Mouse (Mus musculus) embryo, embryonic 11 days (tissue): ENCODE results near the gene Rundc1.
"Not testable (repeated sequence)": the region's sequence is repeated elsewhere in the genome, so short reads cannot be mapped to it uniquely, and the experiment has no call there.

ENCODE experiments used
- DNase-seq: peaks from one replicate; pipeline ENCODE4 v3.0.0-alpha.2; 2015

Gene Rundc1

DNA sequence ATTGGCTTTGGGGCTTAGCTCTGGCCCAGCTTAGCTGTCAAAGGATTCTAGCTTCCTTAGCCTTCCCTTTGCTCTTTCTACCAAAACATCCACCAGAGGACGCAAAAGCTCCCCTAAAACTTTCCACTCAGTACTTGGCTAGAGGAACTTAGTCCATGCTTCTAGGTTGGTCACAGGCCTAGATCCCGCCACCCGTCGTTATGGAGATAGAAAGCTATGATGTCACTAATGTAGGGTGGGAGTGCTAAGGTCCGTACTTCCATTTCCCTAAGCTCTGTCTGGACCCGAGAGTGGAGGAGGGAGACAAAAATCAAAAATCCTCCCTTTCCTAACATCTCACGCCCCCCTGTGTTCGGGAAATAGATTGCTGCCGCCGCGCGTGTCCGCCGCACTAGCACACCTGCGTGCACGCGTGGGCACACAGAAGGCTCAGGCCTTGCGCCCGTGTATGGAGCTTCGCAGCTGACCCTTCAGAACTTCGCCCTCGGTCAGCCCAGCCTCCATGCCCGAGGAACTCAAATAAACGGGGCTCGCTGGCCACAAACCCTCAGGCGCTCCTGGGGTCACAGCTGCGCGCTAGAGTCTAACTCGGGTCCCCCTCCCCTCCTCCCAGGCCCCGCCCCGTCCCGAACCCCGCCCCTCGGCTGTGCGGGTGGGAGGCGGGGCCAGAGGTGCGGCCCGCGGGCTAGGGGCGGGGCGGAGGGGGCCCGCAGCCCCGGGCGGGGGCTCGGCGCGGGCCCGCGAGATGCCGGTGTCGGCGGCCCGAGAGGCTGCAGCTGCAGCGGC lies 42.8 kb downstream of the Rundc1 start:
- DNase-seq, result peak; percentile 92

DNA sequence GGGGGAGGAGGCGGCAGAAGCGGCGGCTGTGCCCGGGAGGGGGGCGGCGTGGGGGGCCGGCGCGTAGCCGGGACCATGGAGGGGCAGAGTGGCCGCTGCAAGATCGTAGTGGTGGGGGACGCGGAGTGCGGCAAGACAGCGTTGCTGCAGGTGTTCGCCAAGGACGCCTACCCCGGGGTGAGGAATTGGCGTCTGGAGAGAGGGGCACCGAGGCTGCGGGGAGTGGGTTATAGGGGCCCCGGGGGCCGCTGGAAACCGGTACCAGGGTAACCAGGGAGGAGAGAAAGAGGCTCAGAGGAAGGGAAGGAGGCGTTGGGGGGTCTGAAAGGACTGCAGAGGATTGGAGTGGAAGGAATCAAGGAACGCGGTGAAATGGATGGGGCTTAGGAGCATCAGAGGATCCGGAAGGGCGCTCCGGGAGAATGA lies 43.4 kb downstream of the Rundc1 start:
- no peak for DNase-seq

DNA sequence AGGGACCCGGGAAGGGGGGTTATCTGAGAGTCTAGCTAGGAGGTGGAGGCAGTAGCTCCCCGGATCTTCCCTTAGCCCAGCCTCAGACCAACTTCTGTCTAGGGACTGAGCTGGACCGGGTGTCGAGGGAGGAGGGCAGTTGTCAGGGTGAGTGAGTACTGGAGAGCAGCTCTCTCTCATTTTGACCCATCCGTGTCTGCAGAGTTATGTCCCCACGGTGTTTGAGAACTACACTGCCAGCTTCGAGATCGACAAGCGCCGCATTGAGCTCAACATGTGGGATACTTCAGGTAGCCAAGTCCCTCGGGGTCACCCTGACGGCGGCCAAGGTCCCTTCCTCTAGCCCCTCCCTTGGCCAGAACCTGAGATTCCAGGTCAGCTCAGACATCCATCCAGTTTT lies 43.8 kb downstream of the Rundc1 start:
- no peak for DNase-seq

DNA sequence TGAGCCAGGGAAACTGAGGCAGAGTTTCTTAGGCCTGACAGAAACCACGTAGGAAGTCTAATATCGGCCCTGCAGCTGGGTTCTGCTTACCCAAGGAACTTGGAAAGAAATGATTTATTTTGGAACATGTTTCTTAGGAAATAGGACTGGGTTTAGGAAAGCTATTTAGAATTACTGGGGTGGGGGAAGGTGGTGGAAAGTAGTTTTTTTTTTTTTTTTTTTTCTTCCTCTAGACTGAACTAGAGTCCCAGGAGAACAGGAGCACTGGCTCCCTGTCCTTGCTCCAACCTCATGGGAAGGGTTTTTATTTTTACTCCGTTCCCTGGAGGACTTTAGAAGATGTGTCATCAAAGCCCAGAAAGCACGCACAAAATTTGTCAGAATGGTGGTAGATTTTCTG lies 44.3 kb downstream of the Rundc1 start:
- no peak for DNase-seq

DNA sequence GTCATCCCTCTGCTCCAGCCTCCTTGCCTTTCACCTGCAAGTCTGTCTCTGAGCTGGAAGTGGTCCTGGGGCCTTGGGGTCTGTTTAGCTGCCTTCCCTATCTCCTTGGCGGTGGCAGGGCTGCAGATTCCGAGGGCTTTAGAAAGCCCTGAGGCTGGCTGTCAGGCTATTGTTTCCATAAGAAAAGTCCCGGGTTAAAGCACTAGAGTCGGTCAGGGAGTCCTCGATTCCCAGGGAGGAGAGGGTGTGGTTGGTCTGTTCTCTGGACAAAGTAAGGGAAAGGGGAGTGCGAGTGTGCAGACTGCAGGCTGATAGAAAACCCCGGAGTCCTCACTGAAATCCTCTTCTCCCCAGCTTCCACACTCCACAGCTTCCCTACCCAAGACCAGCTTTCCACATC lies 45.3 kb downstream of the Rundc1 start:
- no peak for DNase-seq

DNA sequence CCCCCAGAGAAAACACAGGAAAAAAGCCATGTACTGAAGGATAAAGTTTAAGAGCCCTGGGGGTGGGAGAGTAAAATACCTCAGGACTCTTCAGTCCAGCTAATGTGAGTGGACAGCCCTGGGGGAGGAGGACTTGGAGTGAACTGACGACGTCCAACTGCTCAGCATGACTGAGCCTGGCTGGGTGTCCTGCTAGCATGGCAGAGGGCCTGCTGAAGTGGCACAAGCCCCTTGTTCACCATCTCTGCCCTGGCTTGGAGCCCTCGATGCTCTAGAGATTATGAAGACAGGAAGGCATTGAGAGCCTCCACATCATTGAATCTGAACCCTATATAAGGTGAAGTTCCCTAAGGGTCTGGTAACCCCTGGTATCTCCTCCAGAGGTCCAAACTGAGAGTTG lies 47.0 kb downstream of the Rundc1 start:
- DNase-seq, result no peak

DNA sequence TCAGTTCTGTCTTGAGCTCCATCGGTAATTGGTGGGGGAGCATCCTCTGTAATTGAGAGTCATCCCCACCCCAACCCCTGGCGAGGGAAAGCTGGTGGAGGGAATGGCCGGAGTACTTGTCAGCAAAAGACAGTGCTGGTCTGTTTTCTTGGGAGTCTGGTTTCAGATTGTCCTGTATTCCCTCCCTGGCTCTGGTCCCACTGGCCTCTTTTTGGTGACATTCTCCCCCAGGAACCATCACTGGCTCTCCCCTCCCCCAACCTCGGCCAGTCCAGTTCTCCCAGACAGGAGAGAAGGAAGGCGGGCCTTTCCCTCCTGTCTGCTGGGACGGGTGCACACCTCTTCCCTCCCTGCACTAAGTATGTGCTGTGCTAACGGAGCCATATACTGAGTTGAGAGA lies 47.5 kb downstream of the Rundc1 start:
- DNase-seq, result no peak

DNA sequence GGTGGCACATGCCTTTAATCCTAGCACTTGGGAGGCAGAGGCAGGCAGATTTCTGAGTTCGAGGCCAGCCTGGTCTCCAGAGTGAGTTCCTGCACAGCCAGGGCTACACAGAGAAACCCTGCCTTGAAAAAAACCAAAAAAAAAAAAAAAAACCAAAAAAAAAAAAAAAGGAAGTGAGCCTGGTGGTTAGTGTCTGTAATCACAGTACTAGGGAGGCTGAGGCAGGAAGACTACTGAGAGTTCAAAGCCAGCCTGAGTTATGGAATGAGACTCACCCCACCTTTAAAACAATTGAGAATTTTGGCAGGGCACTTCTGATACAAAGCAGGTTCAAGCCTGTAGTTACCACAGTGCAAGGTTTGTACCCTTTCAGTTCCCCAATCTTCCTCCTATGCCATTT lies 48.8 kb downstream of the Rundc1 start:
- not testable (repeated sequence) for DNase-seq

DNA sequence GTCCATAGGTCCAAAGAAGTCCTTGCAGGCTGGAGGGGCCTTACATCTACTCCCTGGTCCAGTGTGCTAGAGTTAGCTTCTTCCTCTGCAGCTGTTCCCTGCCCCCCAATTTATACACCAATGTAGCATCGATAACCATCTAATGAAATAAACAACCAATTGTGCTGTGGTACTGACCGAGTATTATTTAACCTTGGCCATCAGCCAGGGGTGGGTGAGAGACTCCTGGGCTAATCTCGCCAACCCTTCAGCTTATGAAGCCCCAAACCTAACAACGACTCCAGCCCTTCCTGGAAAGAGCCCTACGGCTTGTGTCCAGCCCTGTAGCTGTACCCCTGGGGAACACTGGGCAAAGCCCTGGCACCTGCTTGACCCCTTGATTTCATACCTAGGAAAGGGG lies 49.4 kb downstream of the Rundc1 start:
- no peak for DNase-seq

DNA sequence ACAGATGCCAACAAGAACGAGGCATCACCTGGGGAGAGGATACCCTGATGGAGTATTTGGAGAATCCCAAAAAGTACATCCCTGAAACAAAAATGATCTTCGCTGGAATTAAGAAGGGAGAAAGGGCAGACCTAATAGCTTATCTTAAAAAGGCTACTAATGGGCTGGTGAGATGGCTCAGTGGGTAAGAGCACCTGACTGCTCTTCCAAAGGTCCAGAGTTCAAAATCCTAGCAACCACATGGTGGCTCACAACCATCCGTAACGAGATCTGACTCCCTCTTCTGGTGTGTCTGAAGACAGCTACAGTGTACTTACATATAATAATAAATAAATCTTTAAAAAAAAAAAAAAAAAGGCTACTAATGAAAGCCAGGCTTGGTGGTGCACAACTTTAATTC lies 51.5 kb downstream of the Rundc1 start:
- DNase-seq, result not testable (repeated sequence)

DNA sequence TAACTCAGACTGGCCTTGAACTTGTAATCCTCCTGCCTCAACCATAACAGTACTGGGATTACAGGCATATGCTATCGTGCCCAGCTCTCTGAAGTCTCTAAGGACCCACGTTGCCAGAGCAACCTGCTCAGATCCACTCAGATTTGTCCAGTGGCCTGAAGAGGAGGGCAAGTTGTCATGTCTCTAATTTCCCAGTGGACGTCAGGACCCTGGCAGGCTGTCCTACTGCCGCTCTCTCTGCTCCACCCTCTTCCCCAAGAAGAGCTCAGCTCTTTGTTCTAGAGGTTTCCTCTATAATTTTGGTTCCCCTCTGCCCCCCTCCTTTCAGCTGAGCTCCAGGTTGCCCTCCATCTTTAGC lies 52.3 kb downstream of the Rundc1 start:
- DNase-seq, result peak; percentile 66

DNA sequence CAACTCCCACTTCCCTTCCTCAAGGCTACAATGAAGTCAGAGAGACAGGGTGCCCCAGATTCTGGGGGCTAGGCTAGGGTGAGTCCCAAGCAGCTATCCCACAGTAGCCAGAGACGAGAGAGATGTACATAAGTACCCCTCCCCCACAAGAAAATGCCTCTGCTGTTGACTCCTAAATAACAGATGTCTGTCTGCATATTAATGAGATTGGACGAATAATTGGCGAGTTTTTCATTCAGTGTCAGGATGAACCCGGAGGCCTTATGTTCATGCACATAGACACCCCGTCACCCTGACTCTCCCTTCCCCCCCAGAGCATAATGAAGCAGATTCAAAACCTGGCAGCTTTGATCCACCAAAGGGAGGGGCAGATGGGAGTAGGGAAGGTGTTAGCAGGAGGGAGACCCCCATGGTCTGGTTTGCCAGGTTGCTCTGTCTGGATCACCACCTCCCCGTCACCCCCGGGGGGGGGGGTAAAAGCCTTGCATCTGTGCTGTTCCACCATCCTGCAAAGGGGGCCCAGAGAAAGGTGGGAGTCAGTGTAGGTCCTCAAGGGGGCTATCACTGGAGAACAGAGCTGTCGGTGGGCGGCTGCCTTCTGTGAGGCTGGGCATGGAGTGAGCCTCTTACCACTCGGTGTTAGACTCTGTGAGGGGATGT lies 52.8 kb downstream of the Rundc1 start:
- DNase-seq, result peak; percentile 72

DNA sequence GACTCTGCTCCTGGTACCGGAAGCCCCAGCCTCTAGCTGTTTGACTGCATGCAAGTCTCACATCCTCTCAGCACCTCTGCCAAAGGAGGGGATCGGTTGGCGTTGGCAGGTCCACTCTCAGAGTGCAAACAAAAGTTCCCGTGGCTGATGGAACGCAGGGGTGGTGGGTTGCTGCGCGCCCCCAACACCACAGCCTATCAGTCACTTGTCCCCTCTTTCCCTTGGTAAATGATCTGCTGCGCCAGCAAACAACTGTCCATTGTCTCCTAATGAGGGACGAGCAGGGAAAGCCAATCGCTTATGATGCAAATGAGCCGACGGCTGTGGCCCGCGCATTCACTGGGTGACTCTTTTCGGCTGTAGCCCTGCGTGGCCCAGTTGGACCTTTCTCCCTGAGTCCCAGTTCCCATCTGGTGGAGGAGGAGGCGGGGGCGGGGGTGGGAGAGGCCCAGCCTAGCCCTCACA lies 54.3 kb downstream of the Rundc1 start:
- DNase-seq, result peak; percentile 83

DNA sequence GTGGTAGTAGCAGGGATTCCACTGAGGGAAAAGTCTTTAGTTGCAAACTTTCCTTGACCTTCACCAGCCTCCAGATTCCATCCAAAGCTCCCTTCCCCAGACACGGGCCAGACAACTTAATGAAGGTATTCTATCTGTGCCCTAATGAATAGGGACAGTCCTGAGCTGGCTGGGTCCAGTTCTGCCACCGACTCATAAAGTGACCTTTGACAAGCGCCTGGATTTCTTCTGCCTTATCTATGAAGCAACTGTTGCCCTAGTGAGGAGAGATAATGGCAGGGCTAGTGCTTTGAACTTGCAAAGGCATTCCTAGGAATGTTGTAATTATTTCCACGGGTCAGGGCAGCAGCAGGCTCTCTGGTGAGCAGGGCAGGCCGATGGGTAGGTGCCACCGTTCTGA lies 56.0 kb downstream of the Rundc1 start:
- DNase-seq, result no peak

DNA sequence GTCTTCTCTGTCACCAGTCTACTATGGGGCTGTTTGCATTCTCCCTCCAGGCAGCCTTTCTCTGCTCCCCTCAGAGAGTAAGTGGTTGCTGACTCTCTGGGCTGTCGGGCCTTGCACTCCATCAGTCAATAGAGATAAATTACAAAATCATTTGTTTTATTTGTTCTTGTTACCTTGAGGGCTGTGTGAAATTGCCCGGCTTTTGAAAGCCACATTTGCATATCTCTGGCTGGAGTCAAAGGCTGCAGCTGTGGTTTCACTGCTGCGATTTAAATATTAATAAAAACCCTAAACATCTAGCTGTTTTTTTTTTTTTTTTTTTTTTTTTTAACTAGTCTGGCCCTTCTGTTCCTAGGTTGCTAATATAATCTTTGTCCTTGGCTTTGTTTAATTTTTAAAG lies 58.9 kb downstream of the Rundc1 start:
- no peak for DNase-seq

DNA sequence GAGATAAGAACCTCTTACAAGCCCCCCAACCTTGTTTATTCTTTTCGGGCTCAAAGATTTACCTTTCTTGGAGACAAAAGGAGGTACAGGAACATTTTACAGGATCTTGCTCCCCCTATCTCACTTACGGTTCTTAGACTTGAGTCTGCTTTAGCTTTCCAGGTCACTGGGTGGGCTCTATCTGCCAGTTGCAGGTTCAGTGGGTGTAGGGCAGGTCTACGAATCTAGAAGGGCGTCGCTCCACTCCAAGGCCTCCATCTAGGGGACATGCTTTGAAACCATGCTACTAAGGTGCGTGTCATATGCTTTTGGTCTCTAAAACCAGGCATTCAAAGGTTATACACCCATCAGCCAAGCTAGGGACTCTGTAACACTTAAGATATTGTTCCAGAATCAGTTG lies 59.4 kb downstream of the Rundc1 start:
- no peak for DNase-seq

DNA sequence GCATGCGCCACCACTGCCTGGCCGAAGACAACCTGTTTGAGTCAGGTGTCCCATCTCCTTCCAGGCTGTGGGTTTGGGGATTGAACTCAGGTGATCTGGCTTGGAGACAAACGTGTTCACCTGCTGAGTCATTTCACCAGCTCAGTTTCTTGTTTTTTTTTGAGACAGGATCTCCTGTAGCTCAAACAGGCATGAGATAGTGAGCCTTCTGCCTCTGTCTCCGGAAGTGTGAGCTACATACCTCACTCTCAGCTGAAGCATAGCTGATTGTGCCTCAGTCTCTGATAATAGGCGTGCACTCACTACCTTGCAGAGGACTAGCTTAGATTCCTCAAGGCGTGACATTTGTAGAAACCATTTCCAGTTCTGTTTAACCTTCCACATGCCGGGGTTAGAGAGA lies 59.9 kb downstream of the Rundc1 start:
- DNase-seq, result no peak
